Mouse (Mus musculus) limb, embryonic 14.5 days (tissue): Measurements from ENCODE around the gene Col24a1. TPM values are rescaled to one million over a fixed set of nuclear protein-coding genes. Genes with fewer than 3 reads are reported as not detected.

Source experiments
- ATAC-seq: fragments of 200-750 bp; cut with Nextera tagmentation; 2 replicates; pipeline ENCODE4 v1.8.0; 2017; ENCODE audit warnings: low read depth, moderate number of reproducible peaks, moderate TSS enrichment; ENCODE audit not compliant: low FRiP score
- DNase-seq: peaks from one replicate; pipeline ENCODE4 v3.0.0-alpha.2; 2015; ENCODE audit warnings: low spot score
- H3K27ac ChIP-seq: fragments of 300-500 bp; sonication (generic); replicated peaks from 2 replicates; pipeline ENCODE4 v1.5.1; 2014; ENCODE audit warnings: low read depth, mild to moderate bottlenecking, low read length, moderate library complexity, mixed read lengths
- H3K27me3 ChIP-seq: fragments of 300-500 bp; sonication (generic); 2 replicates; pipeline ENCODE4 v1.6.1; 2014; ENCODE audit warnings: low read length, mixed read lengths; ENCODE audit not compliant: control insufficient read depth, insufficient read depth
- H3K36me3 ChIP-seq: fragments of 300-500 bp; sonication (generic); 2 replicates; pipeline ENCODE4 v1.6.1; 2014; ENCODE audit warnings: mild to moderate bottlenecking, low read length, moderate library complexity, mixed read lengths; ENCODE audit not compliant: control insufficient read depth, insufficient read depth
- H3K4me1 ChIP-seq: fragments of 300-500 bp; sonication (generic); 2 replicates; pipeline ENCODE4 v1.6.1; 2014; ENCODE audit warnings: antibody characterized with exemption, low read length, mixed read lengths; ENCODE audit not compliant: control insufficient read depth, insufficient read depth
- H3K4me2 ChIP-seq: fragments of 300-500 bp; sonication (generic); replicated peaks from 2 replicates; pipeline ENCODE4 v1.6.1; 2014; ENCODE audit warnings: low read depth, mild to moderate bottlenecking, low read length, moderate library complexity; ENCODE audit not compliant: severe bottlenecking
- H3K4me3 ChIP-seq: fragments of 300-500 bp; sonication (generic); replicated peaks from 2 replicates; pipeline ENCODE4 v1.5.1; 2014; ENCODE audit warnings: low read length
- H3K9ac ChIP-seq: fragments of 300-500 bp; sonication (generic); 2 replicates; pipeline ENCODE4 v1.6.1; 2014; ENCODE audit warnings: mild to moderate bottlenecking, low read depth, low read length, moderate library complexity; ENCODE audit not compliant: severe bottlenecking
- H3K9me3 ChIP-seq: fragments of 300-500 bp; sonication (generic); 2 replicates; pipeline ENCODE4 v1.6.1; 2016; ENCODE audit warnings: low read length; ENCODE audit not compliant: control insufficient read depth
- POLR2A ChIP-seq: fragments of 200-500 bp; IDR thresholded peaks from 2 replicates; pipeline ENCODE4 v1.8.0; 2012; ENCODE audit warnings: inconsistent platforms, mild to moderate bottlenecking, moderate library complexity, borderline replicate concordance; ENCODE audit not compliant: insufficient read depth, insufficient read length; ENCODE audit errors: extremely low read depth
- WGBS: fragments of 180-500 bp; shearing (Covaris S2); extraction: QIAGEN DNeasy Blood & Tissue Kit; methylation state at CpG from one replicate; pipeline ENCODE4 v1.1.7; 2014; 5-methylcytosine and 5-hydroxymethylcytosine counted together
- polyA plus RNA-seq, 2 experiments: library from polyadenylated mRNA; depleted of rRNA in 1 of 2; stranded (reverse) in 1 of 2; unstranded in 1 of 2; fragments of >200 nt; fragmentation: Nextera tagmentation in 1 of 2; extraction: Ambion mirVana in 1 of 2; gene quantifications; 2 replicates each; pipeline versions ENCODE4 v1.2.1 to v1.2.3; 2012 to 2014

Gene Col24a1
- polyA plus RNA-seq, 2 experiments = 9.5 to 24.0 TPM

DNA sequence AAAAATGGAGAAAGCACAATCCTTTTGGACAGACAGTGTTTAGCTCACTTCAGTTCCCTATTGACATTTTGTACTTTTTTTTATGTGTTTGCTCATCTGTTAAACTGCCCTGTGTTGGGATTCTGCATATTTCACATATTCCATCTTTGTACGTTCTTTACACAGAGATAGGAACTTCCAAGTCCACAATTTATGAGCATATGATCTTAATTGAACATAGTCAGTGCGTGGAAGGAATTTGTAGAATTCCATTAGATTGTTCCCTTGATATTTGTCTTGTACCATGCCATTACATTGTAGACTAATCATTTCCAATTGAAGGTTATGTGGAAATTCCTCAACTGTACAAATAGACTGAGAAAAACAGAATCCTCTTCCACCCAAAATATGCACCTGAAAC lies 212.6 kb downstream of the Col24a1 start:
- DNase-seq = no peak
- Histone ChIP-seq H3K27me3 (no peaks in the 10 kb centered on the region), H3K36me3 (no peaks in the 10 kb centered on the region), H3K4me2 (no peak overlapping the region), H3K4me1 (no peaks in the 10 kb centered on the region), H3K9ac (no peak overlapping the region), H3K4me3 (no peak overlapping the region), H3K9me3 (no peaks in the 10 kb centered on the region), H3K27ac (no peak overlapping the region)
- no peak for TF ChIP-seq POLR2A
- ATAC-seq = no peak
- WGBS = 49% methylated on average over 2 of the region's 2 CpGs

DNA sequence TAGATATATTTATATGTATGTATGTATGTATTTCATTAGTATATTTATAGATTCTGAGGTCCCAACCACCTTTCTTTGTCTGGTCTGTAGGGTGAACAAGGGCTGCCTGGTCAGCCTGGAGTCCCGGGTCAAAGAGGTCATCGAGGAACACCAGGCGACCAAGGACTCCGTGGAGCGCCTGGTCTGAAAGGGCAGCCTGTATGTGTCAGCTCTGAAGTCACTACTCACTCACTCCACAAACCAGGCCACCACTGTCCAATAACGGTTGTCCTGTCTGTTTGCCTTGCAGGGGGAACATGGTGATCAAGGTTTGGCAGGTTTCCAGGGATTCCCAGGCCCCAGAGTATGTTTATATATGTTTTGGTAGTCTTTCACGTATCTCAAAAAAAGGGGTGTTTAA lies 216.3 kb downstream of the Col24a1 start:
- no peak overlapping the region for H3K4me3 ChIP-seq
- H3K27ac ChIP-seq = no peak overlapping the region
- no peaks in the 10 kb centered on the region for H3K36me3 ChIP-seq
- no peak for TF ChIP-seq POLR2A
- no peak overlapping the region for H3K4me2 ChIP-seq
- H3K4me1 ChIP-seq = no peaks in the 10 kb centered on the region
- WGBS = 88% methylated on average over 7 of the region's 7 CpGs
- no peaks in the 10 kb centered on the region for H3K27me3 ChIP-seq
- ATAC-seq = no peak
- H3K9ac ChIP-seq = no peak overlapping the region
- no peak for DNase-seq
- no peaks in the 10 kb centered on the region for H3K9me3 ChIP-seq

DNA sequence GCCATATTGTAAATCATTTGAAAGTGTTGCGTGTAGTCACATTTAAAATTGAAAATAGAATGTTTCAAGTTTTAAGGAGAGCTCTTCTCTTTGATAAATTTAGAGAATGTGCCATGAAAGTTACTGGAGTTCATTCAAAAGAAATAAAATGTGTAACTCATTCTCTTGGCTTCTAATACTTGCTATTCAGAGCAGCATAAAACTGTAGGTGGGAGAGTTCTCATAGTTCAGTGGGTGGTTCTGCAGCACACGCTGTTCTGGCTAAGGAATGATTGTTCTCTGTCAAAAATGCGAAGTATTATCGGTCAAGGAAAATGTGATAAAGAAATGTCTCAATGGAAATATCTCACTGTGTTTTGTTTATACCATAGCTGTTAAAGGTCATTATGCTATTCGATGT lies 221.9 kb downstream of the Col24a1 start:
- DNase-seq (no peak), ATAC-seq (no peak)
- Histone ChIP-seq H3K4me2 (no peak overlapping the region), H3K9ac (no peak overlapping the region), H3K36me3 (no peaks in the 10 kb centered on the region), H3K4me3 (no peak overlapping the region), H3K27ac (no peak overlapping the region), H3K4me1 (no peaks in the 10 kb centered on the region), H3K9me3 (no peaks in the 10 kb centered on the region), H3K27me3 (no peaks in the 10 kb centered on the region)
- no peak for TF ChIP-seq POLR2A
- WGBS = 81% methylated on average over 5 of the region's 5 CpGs

- 64% methylated on average over 7 of the region's 7 CpGs for WGBS
- Histone ChIP-seq H3K27me3 (no peaks in the 10 kb centered on the region), H3K9me3 (no peaks in the 10 kb centered on the region), H3K36me3 (no peaks in the 10 kb centered on the region), H3K4me1 (no peaks in the 10 kb centered on the region), H3K4me3 (no peak overlapping the region), H3K27ac (no peak overlapping the region), H3K4me2 (no peak overlapping the region), H3K9ac (no peak overlapping the region)
- DNase-seq = no peak
- ATAC-seq = no peak
- no peak for TF ChIP-seq POLR2A
Observed at GRCm38 (mm10) chr3:145521528-145522080, 229.3 kb downstream of the Col24a1 start.

DNA sequence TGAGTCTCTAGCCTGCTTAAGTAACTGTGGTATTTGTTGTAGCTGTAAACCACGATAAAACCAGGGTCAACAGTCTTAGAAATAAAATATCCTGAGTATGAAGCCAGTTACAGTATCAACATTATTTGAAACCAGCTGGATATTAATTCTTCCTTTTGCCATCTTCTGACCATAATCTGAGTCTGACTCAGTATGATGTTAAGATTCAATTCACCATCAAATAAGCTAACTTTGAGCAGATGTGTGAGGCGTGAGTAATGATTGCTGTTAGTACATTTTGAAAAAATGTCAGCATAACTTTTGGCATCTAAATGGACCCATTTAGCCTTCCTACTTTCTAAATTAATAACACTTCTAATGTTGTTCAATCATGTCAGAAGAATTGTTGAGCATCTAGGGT lies 230.0 kb downstream of the Col24a1 start:
- 83% methylated on average over 2 of the region's 2 CpGs for WGBS
- ATAC-seq = no peak

DNA sequence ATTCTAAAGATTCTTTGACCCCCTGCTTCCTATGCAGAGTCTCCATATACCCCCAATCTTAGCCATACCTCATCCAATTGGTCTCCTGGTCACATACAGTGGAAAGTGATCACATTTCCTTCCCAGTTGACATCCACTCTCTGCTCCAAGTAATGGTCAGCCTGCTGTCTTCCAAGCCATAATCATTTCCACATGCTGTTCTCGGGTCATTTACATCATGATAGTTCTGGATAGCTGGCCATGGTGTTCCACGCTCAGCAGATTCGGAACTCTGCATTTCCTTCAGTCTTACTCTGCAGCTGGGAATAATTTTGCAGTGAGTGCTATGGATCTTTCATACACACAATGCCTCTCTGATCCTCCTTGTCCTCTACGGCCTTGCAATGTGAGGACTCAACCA lies 233.0 kb downstream of the Col24a1 start:
- Histone ChIP-seq H3K4me3 (no peak overlapping the region), H3K9ac (no peak overlapping the region), H3K36me3 (no peaks in the 10 kb centered on the region), H3K4me2 (no peak overlapping the region), H3K9me3 (no peaks in the 10 kb centered on the region), H3K27me3 (no peaks in the 10 kb centered on the region), H3K4me1 (no peaks in the 10 kb centered on the region), H3K27ac (no peak overlapping the region)
- 50% methylated on average over 4 of the region's 4 CpGs for WGBS
- DNase-seq = peak; percentile 38
- no peak for ATAC-seq
- no peak for TF ChIP-seq POLR2A

More for the DNA sequence above, 230.0 kb downstream of the Col24a1 start:
- no peaks in the 10 kb centered on the region for H3K27me3 ChIP-seq
- no peak overlapping the region for H3K4me2 ChIP-seq
- H3K27ac ChIP-seq = no peak overlapping the region
- no peak overlapping the region for H3K9ac ChIP-seq
- DNase-seq = no peak
- no peaks in the 10 kb centered on the region for H3K9me3 ChIP-seq
- H3K4me1 ChIP-seq = no peaks in the 10 kb centered on the region
- H3K36me3 ChIP-seq = no peaks in the 10 kb centered on the region
- H3K4me3 ChIP-seq = no peak overlapping the region
- TF ChIP-seq POLR2A = no peak
